Mouse (Mus musculus) lung, embryonic 14.5 days (tissue): ENCODE measurements around the gene Nectin1. TPM values are rescaled to one million over a fixed set of nuclear protein-coding genes. Genes with fewer than 3 reads are reported as not detected.
A peak's percentile ranks its signal among the peaks of the same experiment; 100 is the strongest.

Experiments
- ATAC-seq: fragments of 200-750 bp; cut with Nextera tagmentation; 2 replicates; pipeline ENCODE4 v1.8.0; 2017; ENCODE audit warnings: mild to moderate bottlenecking, moderate TSS enrichment, moderate library complexity; ENCODE audit not compliant: insufficient read depth
- DNase-seq: peaks from one replicate; pipeline ENCODE4 v3.0.0-alpha.2; 2015
- H3K27ac ChIP-seq: fragments of 300-500 bp; sonication (generic); 2 replicates; pipeline ENCODE4 v1.5.1; 2014; ENCODE audit warnings: low read depth, mild to moderate bottlenecking, moderate library complexity
- H3K27me3 ChIP-seq: fragments of 300-500 bp; sonication (generic); 2 replicates; pipeline ENCODE4 v1.6.1; 2014; ENCODE audit warnings: low read length, control low read depth; ENCODE audit not compliant: insufficient read depth
- H3K36me3 ChIP-seq: fragments of 300-500 bp; sonication (generic); 2 replicates; pipeline ENCODE4 v1.6.1; 2014; ENCODE audit warnings: control low read depth; ENCODE audit not compliant: insufficient read depth
- H3K4me1 ChIP-seq: fragments of 300-500 bp; sonication (generic); 2 replicates; pipeline ENCODE4 v1.6.1; 2014; ENCODE audit warnings: antibody characterized with exemption, control low read depth; ENCODE audit not compliant: insufficient read depth
- H3K4me2 ChIP-seq: fragments of 300-500 bp; sonication (generic); 2 replicates; pipeline ENCODE4 v1.6.1; 2014; ENCODE audit warnings: mild to moderate bottlenecking
- H3K4me3 ChIP-seq: fragments of 300-500 bp; sonication (generic); 2 replicates; pipeline ENCODE4 v1.5.1; 2014; ENCODE audit warnings: low read depth, low read length
- H3K9ac ChIP-seq: fragments of 300-500 bp; sonication (generic); 2 replicates; pipeline ENCODE4 v1.6.1; 2014
- H3K9me3 ChIP-seq: fragments of 300-500 bp; sonication (generic); 2 replicates; pipeline ENCODE4 v1.6.1; 2016; ENCODE audit warnings: low read depth, low read length, control low read depth
- CTCF ChIP-seq: IDR thresholded peaks from 2 replicates; pipeline ENCODE4 v1.5.1; 2016; ENCODE audit warnings: antibody characterized with exemption, low read depth
- WGBS: fragments of 180-500 bp; shearing (Covaris S2); extraction: QIAGEN DNeasy Blood & Tissue Kit; methylation state at CpG from one replicate; pipeline ENCODE4 v1.1.7; 2014; 5-methylcytosine and 5-hydroxymethylcytosine counted together
- polyA plus RNA-seq: library from polyadenylated mRNA; unstranded; fragments of >200 nt; fragmentation: Nextera tagmentation; extraction: Ambion mirVana; gene quantifications from 2 replicates; pipeline ENCODE4 v1.2.1, GENCODE M21; 2014

Nectin1 gene
- polyA plus RNA-seq, 1 experiment from 2014 or later: 6.7 TPM

DNA sequence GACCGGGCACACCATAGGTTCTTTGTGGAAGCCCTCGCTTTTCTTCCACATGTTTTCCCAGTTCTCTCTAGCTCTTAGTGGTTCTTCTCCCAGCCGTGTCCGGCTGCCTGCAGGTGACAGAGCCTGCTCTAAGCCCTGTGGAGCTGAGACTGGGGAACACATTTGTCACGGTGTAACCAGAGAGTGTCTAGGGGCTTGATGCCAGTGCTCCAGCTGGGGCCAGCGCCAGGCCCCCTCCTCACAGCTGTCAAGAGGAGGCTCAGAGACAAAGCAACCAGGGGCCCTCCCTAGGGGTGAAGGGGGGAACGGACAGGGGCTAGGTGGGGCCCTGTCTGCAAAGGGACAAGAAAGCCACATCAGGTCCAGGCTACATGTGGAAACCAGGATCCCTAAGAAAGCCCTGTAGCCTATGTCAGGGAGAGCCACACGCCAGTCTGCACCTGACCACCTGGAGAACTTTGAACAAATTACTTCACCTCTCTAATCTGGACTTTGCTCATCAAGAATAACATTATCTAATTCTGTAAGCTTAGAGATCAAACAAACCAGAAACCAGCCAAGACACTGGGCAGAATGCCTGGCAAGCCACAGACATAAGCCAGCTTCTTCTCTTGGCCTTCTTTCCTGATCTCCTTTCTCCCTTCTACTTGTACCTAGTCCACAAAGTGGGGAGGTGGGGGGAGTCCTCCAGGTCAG is 82.9 kb downstream of the Nectin1 start:
- 49% methylated on average over 8 of the region's 8 CpGs for WGBS
- H3K9me3 ChIP-seq: no peaks in the 10 kb centered on the region
- no peak for TF ChIP-seq CTCF
- ATAC-seq (no peak), DNase-seq (no peak)
- no peak overlapping the region for H3K27ac ChIP-seq
- H3K4me2 ChIP-seq: no peak overlapping the region
- H3K9ac ChIP-seq: no peak overlapping the region
- no peaks in the 10 kb centered on the region for H3K36me3 ChIP-seq
- H3K27me3 ChIP-seq: no peaks in the 10 kb centered on the region
- no peak overlapping the region for H3K4me3 ChIP-seq
- H3K4me1 ChIP-seq: 0 out of 2 replicates have a peak, but pooled peaks cover 3% of the 10 kb centered on the region

DNA sequence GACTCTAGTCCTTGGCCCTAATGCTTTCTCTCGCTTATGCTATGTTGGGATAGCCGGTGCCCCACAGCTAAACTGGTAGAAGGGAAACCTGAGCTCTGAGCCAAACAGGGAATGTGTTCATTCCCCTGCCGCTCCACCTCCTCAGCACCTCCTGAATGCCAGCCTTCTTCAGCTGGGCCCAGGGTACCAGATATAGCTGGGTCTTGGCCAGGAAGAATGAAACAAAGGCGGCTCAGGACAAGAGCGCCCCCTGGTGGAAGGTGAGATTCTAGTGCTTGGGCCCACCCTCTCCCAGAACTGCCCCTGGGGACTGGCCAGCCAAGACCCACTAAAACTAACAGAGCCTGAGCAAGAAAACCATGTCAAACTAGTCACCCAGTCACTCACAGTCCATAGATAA is 83.8 kb downstream of the Nectin1 start:
- Histone ChIP-seq H3K36me3 (no peaks in the 10 kb centered on the region), H3K27ac (no peak overlapping the region), H3K4me3 (no peak overlapping the region), H3K4me1 (0 out of 2 replicates have a peak, but pooled peaks cover 3% of the 10 kb centered on the region), H3K27me3 (no peaks in the 10 kb centered on the region), H3K9ac (no peak overlapping the region), H3K9me3 (no peaks in the 10 kb centered on the region), H3K4me2 (no peak overlapping the region)
- ATAC-seq: no peak
- peak; percentile 79 for TF ChIP-seq CTCF
- DNase-seq: peak; percentile 68
- 41% methylated on average over 5 of the region's 5 CpGs for WGBS

DNA sequence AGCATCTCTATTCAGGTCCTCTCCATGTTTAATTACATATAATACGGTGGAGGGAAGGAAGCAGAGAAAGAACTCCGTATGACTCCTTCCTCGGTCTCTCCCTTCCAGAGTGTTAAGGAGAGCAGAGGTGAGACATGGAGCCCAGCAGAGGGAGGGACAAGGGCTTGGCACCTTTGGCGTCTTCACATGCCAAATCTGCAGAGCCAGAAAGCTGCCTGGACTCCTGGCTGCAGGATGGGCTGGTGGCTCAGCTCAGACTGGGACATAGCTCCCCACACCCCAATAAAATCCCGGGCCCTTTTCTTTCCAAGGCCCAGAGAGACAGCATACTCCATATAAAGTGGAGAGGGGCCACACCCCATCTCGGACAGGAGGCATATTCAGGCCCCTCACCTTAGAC is 85.2 kb downstream of the Nectin1 start:
- DNase-seq: no peak
- Histone ChIP-seq H3K4me1 (0 out of 2 replicates have a peak, but pooled peaks cover 3% of the 10 kb centered on the region), H3K4me2 (no peak overlapping the region), H3K27me3 (no peaks in the 10 kb centered on the region), H3K4me3 (no peak overlapping the region), H3K9me3 (no peaks in the 10 kb centered on the region), H3K27ac (no peak overlapping the region), H3K36me3 (no peaks in the 10 kb centered on the region), H3K9ac (no peak overlapping the region)
- no peak for TF ChIP-seq CTCF
- 61% methylated on average over 6 of the region's 6 CpGs for WGBS
- no peak for ATAC-seq

DNA sequence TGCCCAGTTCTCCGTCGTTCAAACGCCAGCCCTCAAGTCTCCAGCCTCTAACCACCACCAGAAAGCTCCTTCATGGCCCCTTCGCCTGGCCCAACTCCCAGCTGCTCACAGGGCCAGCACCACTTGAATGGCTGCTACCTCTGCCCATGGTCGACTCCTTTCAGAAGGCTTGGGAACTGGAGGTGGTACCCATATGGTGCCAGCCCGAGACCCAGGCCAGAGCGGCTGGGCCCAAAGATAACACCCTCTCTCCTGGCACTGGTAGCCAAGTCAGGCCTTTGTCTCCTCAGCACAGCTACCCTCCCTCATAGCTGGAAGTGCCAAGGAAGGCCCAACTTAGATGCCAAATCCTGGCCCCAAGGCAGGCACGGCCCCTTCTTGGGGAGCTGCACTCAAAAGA is 89.4 kb downstream of the Nectin1 start:
- no peaks in the 10 kb centered on the region for H3K4me1 ChIP-seq
- no peak for ATAC-seq
- no peak overlapping the region for H3K27ac ChIP-seq
- no peak overlapping the region for H3K4me2 ChIP-seq
- DNase-seq: no peak
- H3K9me3 ChIP-seq: no peaks in the 10 kb centered on the region
- WGBS: 85% methylated on average over 8 of the region's 8 CpGs
- TF ChIP-seq CTCF: no peak
- no peak overlapping the region for H3K4me3 ChIP-seq
- no peaks in the 10 kb centered on the region for H3K27me3 ChIP-seq
- no peak overlapping the region for H3K9ac ChIP-seq
- no peaks in the 10 kb centered on the region for H3K36me3 ChIP-seq

DNA sequence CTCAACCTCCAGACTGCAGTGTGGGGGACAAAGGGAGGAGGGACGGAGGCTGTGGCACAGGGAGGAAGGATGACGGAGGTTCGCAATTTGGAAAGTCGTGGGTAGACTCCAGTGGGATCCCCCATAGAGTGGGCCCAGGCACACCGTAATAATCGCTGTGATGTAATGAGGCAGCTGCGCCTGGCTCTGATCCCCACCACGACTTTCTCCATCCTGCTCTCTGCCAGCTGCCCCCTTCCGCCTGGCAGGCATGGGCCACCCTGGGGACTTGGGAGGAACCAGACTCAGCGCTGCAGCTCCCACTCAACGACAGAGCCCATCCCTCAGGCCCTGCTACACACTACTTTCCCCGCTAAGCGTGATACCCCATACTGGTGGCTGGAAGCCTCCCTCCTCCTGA is 90.5 kb downstream of the Nectin1 start:
- WGBS: 76% methylated on average over 13 of the region's 13 CpGs
- ATAC-seq: no peak
- Histone ChIP-seq H3K4me2 (no peak overlapping the region), H3K27ac (no peak overlapping the region), H3K36me3 (no peaks in the 10 kb centered on the region), H3K9ac (no peak overlapping the region), H3K4me1 (no peaks in the 10 kb centered on the region), H3K4me3 (no peak overlapping the region), H3K9me3 (no peaks in the 10 kb centered on the region), H3K27me3 (no peaks in the 10 kb centered on the region)
- TF ChIP-seq CTCF: no peak
- DNase-seq: no peak

DNA sequence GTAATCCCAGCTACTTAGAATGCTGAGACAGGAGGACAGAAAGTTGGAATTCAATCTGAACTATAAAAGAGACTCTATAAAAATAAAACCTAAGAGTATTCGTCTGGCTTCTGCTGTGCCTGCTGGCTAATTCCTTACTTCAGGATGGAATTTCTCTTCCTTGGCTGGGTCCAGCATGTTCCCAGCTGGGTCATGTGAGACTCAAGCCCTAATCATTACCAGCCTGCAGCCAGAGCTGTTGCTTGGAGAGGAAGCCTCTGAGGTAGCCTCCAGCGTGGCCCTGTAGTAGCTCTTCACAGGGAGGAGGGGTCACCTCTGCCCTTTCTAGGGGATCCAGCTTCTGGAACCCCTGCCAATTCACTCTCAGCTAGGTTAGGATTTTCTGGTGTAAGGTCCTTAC is 94.8 kb downstream of the Nectin1 start:
- H3K27ac ChIP-seq: no peak overlapping the region
- no peaks in the 10 kb centered on the region for H3K36me3 ChIP-seq
- H3K4me3 ChIP-seq: no peak overlapping the region
- DNase-seq: no peak
- no peaks in the 10 kb centered on the region for H3K27me3 ChIP-seq
- H3K9ac ChIP-seq: no peak overlapping the region
- 51% methylated on average over 2 of the region's 2 CpGs for WGBS
- no peaks in the 10 kb centered on the region for H3K9me3 ChIP-seq
- no peak for ATAC-seq
- no peak overlapping the region for H3K4me2 ChIP-seq
- TF ChIP-seq CTCF: no peak
- no peaks in the 10 kb centered on the region for H3K4me1 ChIP-seq

DNA sequence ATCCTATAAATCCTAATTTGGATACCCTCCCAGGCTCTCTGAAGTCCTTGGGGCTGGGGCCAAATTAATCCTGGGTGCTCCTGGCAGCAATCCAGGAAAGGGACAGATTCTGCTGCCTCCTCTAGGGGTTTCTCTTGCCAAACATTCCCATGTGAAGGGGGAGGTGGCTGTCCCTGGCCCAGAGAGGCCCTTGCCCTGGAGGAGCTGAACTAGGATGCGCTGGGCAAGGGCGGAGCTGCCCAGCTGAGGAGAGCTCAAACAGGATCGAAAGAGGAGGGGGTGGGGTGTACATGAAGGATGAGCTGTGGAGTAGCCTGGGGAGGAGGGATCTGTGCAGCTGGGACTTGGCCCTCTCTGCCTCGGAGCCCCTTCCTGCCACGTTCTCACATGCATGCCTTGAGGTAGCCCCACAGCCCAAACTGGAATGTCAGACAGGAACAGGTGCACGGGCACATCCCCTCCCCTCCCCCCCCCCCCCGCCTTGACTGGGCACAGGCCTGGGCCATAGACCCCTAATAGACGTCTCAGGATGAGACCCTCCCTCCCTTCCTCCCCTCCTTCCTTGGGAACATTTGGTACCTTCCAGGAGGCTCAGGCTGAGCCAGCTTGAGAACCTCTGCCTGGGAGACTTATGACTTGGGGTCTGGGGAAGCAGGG is 99.3 kb downstream of the Nectin1 start:
- Histone ChIP-seq H3K4me2 (0 out of 2 replicates have a peak overlapping the region, but pooled peaks have one; percentile 12), H3K36me3 (no peaks in the 10 kb centered on the region), H3K9me3 (no peaks in the 10 kb centered on the region), H3K4me3 (no peak overlapping the region), H3K27ac (no peak overlapping the region), H3K27me3 (0 out of 2 replicates have a peak, but pooled peaks cover 3% of the 10 kb centered on the region), H3K4me1 (peaks cover 5% of the 10 kb centered on the region; the same call in 1 of the 2 replicates), H3K9ac (no peak overlapping the region)
- DNase-seq (peak; percentile 79), ATAC-seq (peak; percentile 87)
- WGBS: 4% methylated on average over 3 of the region's 8 CpGs
- no peak for TF ChIP-seq CTCF
